In the genomic region with DNA sequence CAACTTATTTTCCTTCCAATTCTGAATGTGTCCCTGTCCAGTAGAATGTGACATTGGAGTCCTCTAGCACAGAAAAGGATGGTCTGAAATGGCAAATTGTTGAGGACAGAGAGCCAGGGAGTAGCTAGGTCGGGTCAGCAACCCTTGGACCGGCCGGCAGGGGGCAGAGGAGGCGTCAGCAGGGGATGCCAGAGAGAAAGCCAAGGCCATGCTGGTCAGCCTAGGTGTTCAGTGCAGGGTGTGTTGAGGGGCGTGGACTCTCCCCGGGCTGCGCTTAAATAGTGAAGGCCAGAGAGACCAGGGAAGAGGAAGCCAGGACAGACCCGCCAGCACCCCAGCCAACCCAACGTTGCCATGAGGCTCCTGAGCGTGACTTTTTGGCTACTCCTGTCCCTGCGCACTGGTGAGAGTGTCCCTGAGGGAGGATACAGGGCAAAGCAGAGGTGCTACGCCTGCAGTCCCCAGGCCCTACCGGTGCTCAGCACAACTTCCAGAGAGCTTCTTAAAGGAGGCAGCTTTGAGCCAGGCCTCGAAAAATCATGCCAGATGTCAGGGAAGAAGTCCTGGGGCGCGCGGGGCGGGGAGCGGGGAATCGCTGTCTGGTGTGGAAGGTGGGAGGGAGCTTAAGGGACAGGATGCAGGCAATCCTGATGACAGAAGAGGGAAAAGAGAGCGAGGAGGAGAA, we compare ENCODE assay signal across 8 mouse cellular contexts. TPM values are rescaled to one million over a fixed set of nuclear protein-coding genes. Genes with fewer than 3 reads are reported as not detected.
DNase-seq lines count a peak whose midpoint lies in the region; ATAC-seq lines count a peak whose summit lies in the region.

A gene (plus strand): TSS at position 238 of the 685 bp plus-strand sequence.

- peaks cover 20% of the 10 kb centered on the region for H3K4me1 ChIP-seq in forebrain, embryonic 12.5 days
- H3K4me1 ChIP-seq in hindbrain, embryonic 11.5 days (replicated peaks; ENCODE audit: control insufficient read depth, insufficient read depth, low read length): no peaks in the 10 kb centered on the region
- H3K4me1 ChIP-seq in limb, embryonic 15.5 days: peaks cover 16% of the 10 kb centered on the region

- 37% methylated on average over 21 of the region's 21 CpGs for WGBS in forebrain, embryonic 12.5 days
- 27% methylated on average over 21 of the region's 21 CpGs for whole genome bisulfite sequencing in hindbrain, embryonic 11.5 days
- 24% methylated on average over 21 of the region's 21 CpGs for WGBS in limb, embryonic 15.5 days

- H3K27ac ChIP-seq in forebrain, embryonic 12.5 days: no peak within 1 kb of the TSS
- H3K27ac ChIP-seq in hindbrain, embryonic 11.5 days (ENCODE audit: low read depth, low read length): no peak within 1 kb of the TSS
- H3K27ac ChIP-seq in limb, embryonic 15.5 days: peak within 1 kb of the TSS; percentile 65; the same call in 1 of the 2 replicates

- H3K27me3 ChIP-seq in forebrain, embryonic 12.5 days: no peaks in the 10 kb centered on the region; the same call in 1 of the 2 replicates
- H3K27me3 ChIP-seq in hindbrain, embryonic 11.5 days (ENCODE audit: control insufficient read depth, insufficient read depth, low read length): no peaks in the 10 kb centered on the region
- H3K27me3 ChIP-seq in limb, embryonic 15.5 days: no peaks in the 10 kb centered on the region

- H3K9me3 ChIP-seq in forebrain, embryonic 12.5 days: no peaks in the 10 kb centered on the region
- H3K9me3 ChIP-seq in hindbrain, embryonic 11.5 days (ENCODE audit: control insufficient read depth, low read length): no peaks in the 10 kb centered on the region
- H3K9me3 ChIP-seq in limb, embryonic 15.5 days: no peaks in the 10 kb centered on the region

- no peak within 1 kb of the TSS for H3K4me3 ChIP-seq in forebrain, embryonic 12.5 days (replicated peaks)
- no peak within 1 kb of the TSS for H3K4me3 ChIP-seq in hindbrain, embryonic 11.5 days (ENCODE audit: low read depth, low read length)
- peak within 1 kb of the TSS; percentile 17 for H3K4me3 ChIP-seq in limb, embryonic 15.5 days

- DNase-seq in frontal cortex, postnatal 14 days (ENCODE audit: low spot score in 2 of 2): peak; percentile 35 to 60
- no peak for DNase-seq in frontal cortex, postnatal 36 days (ENCODE audit: low spot score in 2 of 2)
- peak; percentile 28 for DNase-seq in c-Kit-positive CD71-negative TER-119-negative erythroid progenitor cells, embryonic 14.5 days (ENCODE audit: low read depth)
- DNase-seq in hindbrain, embryonic 11.5 days (ENCODE audit: low spot score): peak; percentile 82
- DNase-seq in testis, postnatal 10 days (ENCODE audit: low spot score): peak; percentile 91

- no peak within 1 kb of the TSS for H3K9ac ChIP-seq in forebrain, embryonic 12.5 days
- no peak within 1 kb of the TSS for H3K9ac ChIP-seq in hindbrain, embryonic 11.5 days (ENCODE audit: low read depth, low read length)
- no peak within 1 kb of the TSS for H3K9ac ChIP-seq in limb, embryonic 15.5 days

- ATAC-seq in forebrain, embryonic 12.5 days (ENCODE audit: low FRiP score): 0 out of 2 replicates have a peak, but pooled peaks have one; percentile 71
- peak; percentile 59; the same call in 1 of the 2 replicates for ATAC-seq in hindbrain, embryonic 11.5 days (ENCODE audit: low FRiP score)
- no peak for ATAC-seq in limb, embryonic 15.5 days (ENCODE audit: insufficient number of reproducible peaks, low FRiP score, low TSS enrichment, low read depth)
- peak; percentile 61 for ATAC-seq in monocyte, adult 5-6 weeks (replicated peaks; ENCODE audit: insufficient number of reproducible peaks, low FRiP score, low TSS enrichment, poor library complexity, severe bottlenecking)

- H3K4me2 ChIP-seq in forebrain, embryonic 12.5 days: no peak within 1 kb of the TSS
- H3K4me2 ChIP-seq in hindbrain, embryonic 11.5 days (replicated peaks; ENCODE audit: low read depth, low read length): no peak within 1 kb of the TSS; the same call in 1 of the 2 replicates
- peak within 1 kb of the TSS; percentile 36 for H3K4me2 ChIP-seq in limb, embryonic 15.5 days

- peaks cover 13% of the 10 kb centered on the region for H3K36me3 ChIP-seq in forebrain, embryonic 12.5 days (replicated peaks)
- no peaks in the 10 kb centered on the region for H3K36me3 ChIP-seq in hindbrain, embryonic 11.5 days (ENCODE audit: control insufficient read depth, insufficient read depth, low read length)
- peaks cover 12% of the 10 kb centered on the region for H3K36me3 ChIP-seq in limb, embryonic 15.5 days

RNA-seq across cellular contexts. Expression of the gene that starts here (rescaled TPM):
- 0.09 TPM in 2 replicates for polyA plus RNA-seq in forebrain, embryonic 12.5 days (2016; fragmentation: Nextera tagmentation; extraction: Ambion mirVana)
- polyA plus RNA-seq in hindbrain, embryonic 11.5 days (2014; fragmentation: Nextera tagmentation; extraction: Ambion mirVana): not detected in 2 replicates
- polyA plus RNA-seq in limb, embryonic 15.5 days (2015; fragmentation: Nextera tagmentation; extraction: Ambion mirVana): 5.2 and 5.5 TPM in 2 replicates
- total RNA-seq in monocyte, adult 5-6 weeks (2017): 0.53 TPM in 1 of 3 replicates, not detected in the others

Comparison
In these comparisons a context has a peak if more than half of its experiments do, and no peak if none do; other contexts are left out.
1. DNase-seq: peak in frontal cortex, postnatal 14 days (2 of 2), c-Kit-positive CD71-negative TER-119-negative erythroid progenitor cells, embryonic 14.5 days (single experiment) and testis, postnatal 10 days (single experiment); none in frontal cortex, postnatal 36 days (0 of 2).
2. Peak in ATAC-seq in forebrain, embryonic 12.5 days; RNA of the gene not detected or under 1 TPM.
3. Peak in DNase-seq and ATAC-seq in hindbrain, embryonic 11.5 days; RNA of the gene not detected or under 1 TPM.
4. Peak in ATAC-seq in monocyte, adult 5-6 weeks; RNA of the gene not detected or under 1 TPM.